Mouse (Mus musculus) liver, adult 2 months (tissue): Measurements from ENCODE around the gene Trpc2. TPM values are rescaled to one million over a fixed set of nuclear protein-coding genes. Genes with fewer than 3 reads are reported as not detected.

Experiments used
- DNase-seq: peaks from one replicate; pipeline ENCODE4 v3.0.0-alpha.2; 2011; ENCODE audit warnings: low read depth, low spot score; ENCODE audit errors: extremely low read depth
- H3K27ac ChIP-seq: fragments of 200-500 bp; replicated peaks from 2 replicates; pipeline ENCODE4 v1.5.1; 2012; ENCODE audit warnings: low read depth, mild to moderate bottlenecking, control low read depth, inconsistent platforms, low read length; ENCODE audit not compliant: insufficient read depth
- H3K27me3 ChIP-seq: fragments of 200-500 bp; 2 replicates; pipeline ENCODE4 v1.6.1; 2012; ENCODE audit warnings: mild to moderate bottlenecking, moderate library complexity, low read length, inconsistent platforms; ENCODE audit not compliant: control insufficient read depth, insufficient read depth
- H3K36me3 ChIP-seq: fragments of 200-500 bp; 2 replicates; pipeline ENCODE4 v1.6.1; 2012; ENCODE audit warnings: low read length, inconsistent platforms; ENCODE audit not compliant: control insufficient read depth, insufficient read depth
- H3K4me1 ChIP-seq: fragments of 200-500 bp; 2 replicates; pipeline ENCODE4 v1.6.1; 2011; ENCODE audit warnings: low read length; ENCODE audit not compliant: control insufficient read depth, insufficient read depth
- H3K4me3 ChIP-seq: fragments of 200-500 bp; 2 replicates; pipeline ENCODE4 v1.5.1; 2011; ENCODE audit warnings: low read depth, mild to moderate bottlenecking, control low read depth, low read length, moderate library complexity; ENCODE audit not compliant: insufficient read depth
- H3K79me2 ChIP-seq: fragments of 200-500 bp; 2 replicates; pipeline ENCODE4 v1.6.1; 2012; ENCODE audit warnings: inconsistent platforms, mild to moderate bottlenecking, low read length, moderate library complexity; ENCODE audit not compliant: control insufficient read depth, insufficient read depth
- H3K9ac ChIP-seq: fragments of 200-500 bp; 2 replicates; pipeline ENCODE4 v1.6.1; 2012; ENCODE audit warnings: low read depth, mild to moderate bottlenecking, control low read depth, inconsistent platforms, low read length
- CTCF ChIP-seq: fragments of 200-500 bp; IDR thresholded peaks from 2 replicates; pipeline ENCODE4 v1.5.1; 2011; ENCODE audit warnings: low read depth, low read length, control low read depth
- POLR2A ChIP-seq: fragments of 200-500 bp; IDR thresholded peaks from 2 replicates; pipeline ENCODE4 v1.6.1; 2011; ENCODE audit warnings: low read length, control low read depth; ENCODE audit not compliant: insufficient read depth; ENCODE audit errors: extremely low read depth
- WGBS: fragments of 180-500 bp; shearing (Covaris S2); methylation state at CpG from one replicate; pipeline ENCODE4 v1.1.7; 2018; 5-methylcytosine and 5-hydroxymethylcytosine counted together
- polyA plus RNA-seq: library from polyadenylated mRNA; depleted of rRNA; stranded (reverse); fragments of >200 nt; gene quantifications from 2 replicates; pipeline ENCODE4 v1.2.3, GENCODE M21; 2012
- total RNA-seq: library from RNA; depleted of rRNA; stranded (reverse); fragments of >200 nt; gene quantifications from 2 replicates; pipeline ENCODE4 v1.2.3, GENCODE M21; 2014

Trpc2 gene
- total and polyA plus RNA-seq, 2 experiments, result 0.09 TPM; not detected in 1

DNA sequence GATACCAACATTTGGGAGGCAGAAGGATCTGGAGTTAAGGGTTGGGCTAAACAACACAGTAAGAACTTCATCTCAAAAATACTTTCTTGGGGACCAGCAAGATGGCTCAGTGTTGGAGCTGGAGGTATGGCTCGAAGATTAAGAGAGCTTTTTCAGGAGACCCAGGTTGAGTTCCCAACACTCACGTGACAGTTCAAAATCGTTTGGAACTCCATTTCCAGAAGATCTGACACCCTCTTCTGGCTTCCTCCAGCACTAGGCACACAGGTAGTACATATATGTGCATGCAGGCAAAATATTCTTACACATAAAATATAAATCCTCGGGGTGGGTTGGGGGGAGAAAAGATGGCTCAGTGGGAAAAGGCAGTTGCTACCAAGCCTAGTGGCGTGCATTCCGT lies 16.6 kb upstream of the Trpc2 start:
- H3K27ac ChIP-seq, result no peak overlapping the region

DNA sequence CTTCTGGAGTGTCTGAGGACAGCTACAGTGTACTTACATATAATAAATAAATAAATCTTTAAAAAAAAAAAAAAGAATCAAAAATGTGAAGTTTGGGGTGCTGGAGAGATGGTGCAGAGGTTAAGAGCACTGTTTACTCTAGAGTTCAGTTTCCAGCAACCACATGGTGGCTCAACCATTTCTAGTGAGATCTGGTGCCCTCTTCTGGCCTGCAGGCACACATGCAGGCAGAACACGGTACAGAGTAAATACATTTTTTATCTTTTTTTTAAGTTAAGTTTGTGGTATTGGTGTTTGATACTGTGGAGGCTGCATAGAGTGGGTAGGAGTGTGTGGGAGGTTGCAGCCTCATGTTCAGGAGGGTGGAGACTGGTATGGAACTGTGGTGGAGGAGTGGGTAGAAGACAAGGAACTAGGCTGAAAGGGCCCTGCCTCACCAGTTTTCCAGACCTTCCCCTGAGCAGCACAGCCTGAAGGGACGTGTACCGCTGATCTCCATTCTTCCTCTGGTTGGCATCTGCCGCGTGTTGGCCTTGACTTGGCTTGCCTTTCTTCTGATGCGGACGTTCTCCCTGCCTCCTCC lies 6.1 kb upstream of the Trpc2 start:
- H3K79me2 ChIP-seq, result no peaks in the 10 kb centered on the region
- WGBS, result 84% methylated on average over 7 of the region's 7 CpGs
- H3K4me1 ChIP-seq, result no peaks in the 10 kb centered on the region
- DNase-seq, result peak; percentile 17
- no peak overlapping the region for H3K27ac ChIP-seq
- TF ChIP-seq CTCF (peak; percentile 57; the same call in 1 of the 2 replicates), POLR2A (no peak)
- H3K9ac ChIP-seq, result no peak overlapping the region
- H3K27me3 ChIP-seq, result no peaks in the 10 kb centered on the region
- H3K4me3 ChIP-seq, result no peak overlapping the region
- peaks cover 35% of the 10 kb centered on the region for H3K36me3 ChIP-seq

More for the DNA sequence above, 16.6 kb upstream of the Trpc2 start:
- 60% methylated on average over 6 of the region's 6 CpGs for WGBS
- no peak for DNase-seq
- no peak for TF ChIP-seq CTCF
- no peak for TF ChIP-seq POLR2A
- no peaks in the 10 kb centered on the region; the same call in 1 of the 2 replicates for H3K36me3 ChIP-seq
- H3K9ac ChIP-seq, result no peak overlapping the region
- H3K4me1 ChIP-seq, result peaks cover 23% of the 10 kb centered on the region
- H3K4me3 ChIP-seq, result peak overlapping the region; percentile 61; the same call in 1 of the 2 replicates
- peaks cover 14% of the 10 kb centered on the region; the same call in 1 of the 2 replicates for H3K79me2 ChIP-seq
- no peaks in the 10 kb centered on the region for H3K27me3 ChIP-seq

GRCm38 (mm10) chr7:102078517-102078916 lies 4.4 kb upstream of the Trpc2 start:
- WGBS, result 77% methylated on average over 7 of the region's 7 CpGs
- H3K36me3 ChIP-seq, result peaks cover 27% of the 10 kb centered on the region; the same call in 1 of the 2 replicates
- peak; percentile 29 for DNase-seq

GRCm38 (mm10) chr7:102080311-102080710 lies 2.6 kb upstream of the Trpc2 start:
- Histone ChIP-seq H3K36me3 (peaks cover 22% of the 10 kb centered on the region; the same call in 1 of the 2 replicates), H3K4me1 (no peaks in the 10 kb centered on the region), H3K79me2 (no peaks in the 10 kb centered on the region), H3K27ac (no peak overlapping the region), H3K27me3 (no peaks in the 10 kb centered on the region), H3K4me3 (no peak overlapping the region), H3K9ac (no peak overlapping the region)
- TF ChIP-seq POLR2A (no peak), CTCF (no peak)
- 87% methylated on average over 8 of the region's 8 CpGs for WGBS
- no peak for DNase-seq

More at GRCm38 (mm10) chr7:102078517-102078916, 4.4 kb upstream of the Trpc2 start:
- Histone ChIP-seq H3K27me3 (no peaks in the 10 kb centered on the region), H3K27ac (no peak overlapping the region), H3K4me1 (no peaks in the 10 kb centered on the region), H3K4me3 (no peak overlapping the region), H3K9ac (no peak overlapping the region), H3K79me2 (no peaks in the 10 kb centered on the region)
- TF ChIP-seq POLR2A (no peak), CTCF (peak; percentile 45)

DNA sequence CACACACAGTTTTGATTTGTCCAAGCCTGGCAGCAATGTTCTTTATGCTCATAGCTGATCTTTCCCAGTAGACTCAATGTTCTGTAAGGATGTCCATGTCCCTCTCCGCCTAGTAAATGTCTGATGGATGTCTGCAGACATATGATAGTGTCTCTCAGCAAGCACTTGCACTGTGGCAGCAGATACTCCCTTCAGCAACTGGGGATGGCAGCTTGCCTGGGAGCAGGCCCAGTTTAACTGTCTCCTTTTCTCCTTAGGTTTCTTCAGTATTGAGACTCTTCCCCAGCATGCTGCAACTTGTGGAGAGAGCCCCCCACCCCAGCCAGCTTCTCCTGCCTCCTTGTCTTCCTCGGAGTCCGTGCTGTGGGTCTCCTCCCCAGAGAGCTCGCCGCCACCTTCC lies 1.1 kb upstream of the Trpc2 start:
- DNase-seq, result no peak
- H3K4me1 ChIP-seq, result no peaks in the 10 kb centered on the region
- H3K36me3 ChIP-seq, result peaks cover 19% of the 10 kb centered on the region; the same call in 1 of the 2 replicates
- WGBS, result 97% methylated on average over 5 of the region's 5 CpGs
- no peaks in the 10 kb centered on the region for H3K27me3 ChIP-seq
- no peaks in the 10 kb centered on the region for H3K79me2 ChIP-seq
- no peak overlapping the region for H3K27ac ChIP-seq
- TF ChIP-seq POLR2A (no peak), CTCF (no peak)
- H3K9ac ChIP-seq, result no peak overlapping the region
- H3K4me3 ChIP-seq, result no peak overlapping the region

DNA sequence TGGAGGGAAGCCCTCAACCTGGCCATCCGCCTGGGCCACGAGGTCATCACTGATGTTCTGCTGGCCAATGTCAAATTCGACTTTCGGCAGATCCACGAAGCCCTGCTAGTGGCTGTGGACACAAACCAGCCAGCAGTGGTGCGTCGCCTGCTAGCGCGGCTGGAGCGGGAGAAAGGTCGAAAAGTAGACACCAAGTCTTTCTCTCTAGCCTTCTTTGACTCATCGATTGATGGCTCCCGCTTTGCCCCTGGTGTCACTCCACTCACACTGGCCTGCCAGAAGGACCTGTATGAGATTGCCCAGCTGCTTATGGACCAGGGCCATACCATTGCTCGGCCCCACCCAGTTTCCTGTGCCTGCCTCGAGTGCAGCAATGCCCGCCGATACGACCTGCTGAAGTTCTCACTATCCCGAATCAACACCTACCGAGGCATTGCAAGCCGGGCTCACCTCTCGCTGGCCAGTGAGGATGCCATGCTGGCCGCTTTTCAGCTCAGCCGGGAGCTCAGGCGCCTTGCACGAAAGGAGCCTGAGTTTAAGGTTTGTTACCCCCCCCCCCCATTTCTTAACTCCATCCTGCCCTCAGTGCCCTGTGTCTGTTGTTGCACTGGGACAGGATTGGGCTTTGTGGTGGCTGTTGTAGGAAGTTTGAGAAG lies 1.3 kb downstream of the Trpc2 start:
- Histone ChIP-seq H3K27ac (no peak overlapping the region), H3K27me3 (no peaks in the 10 kb centered on the region), H3K36me3 (peaks cover 16% of the 10 kb centered on the region; the same call in 1 of the 2 replicates), H3K79me2 (no peaks in the 10 kb centered on the region), H3K9ac (no peak overlapping the region), H3K4me3 (no peak overlapping the region), H3K4me1 (no peaks in the 10 kb centered on the region)
- WGBS, result 90% methylated on average over 26 of the region's 26 CpGs
- no peak for TF ChIP-seq POLR2A
- TF ChIP-seq CTCF, result no peak
- DNase-seq, result no peak
